Mouse (Mus musculus) kidney, adult 2 months (tissue): ENCODE measurements around the gene H2-K1.

Experiments
- CTCF ChIP-seq: fragments of 200-500 bp; conservative IDR thresholded peaks from 2 replicates; pipeline ENCODE4 v1.5.1; 2011; ENCODE audit warnings: low read depth, mild to moderate bottlenecking, control low read depth, low read length, moderate library complexity, mixed read lengths; ENCODE audit not compliant: insufficient read depth, insufficient read length
- POLR2A ChIP-seq: fragments of 200-500 bp; IDR thresholded peaks from one replicate; pipeline ENCODE4 v1.6.1; 2011; ENCODE audit warnings: low read depth, low read length, control low read depth

DNA sequence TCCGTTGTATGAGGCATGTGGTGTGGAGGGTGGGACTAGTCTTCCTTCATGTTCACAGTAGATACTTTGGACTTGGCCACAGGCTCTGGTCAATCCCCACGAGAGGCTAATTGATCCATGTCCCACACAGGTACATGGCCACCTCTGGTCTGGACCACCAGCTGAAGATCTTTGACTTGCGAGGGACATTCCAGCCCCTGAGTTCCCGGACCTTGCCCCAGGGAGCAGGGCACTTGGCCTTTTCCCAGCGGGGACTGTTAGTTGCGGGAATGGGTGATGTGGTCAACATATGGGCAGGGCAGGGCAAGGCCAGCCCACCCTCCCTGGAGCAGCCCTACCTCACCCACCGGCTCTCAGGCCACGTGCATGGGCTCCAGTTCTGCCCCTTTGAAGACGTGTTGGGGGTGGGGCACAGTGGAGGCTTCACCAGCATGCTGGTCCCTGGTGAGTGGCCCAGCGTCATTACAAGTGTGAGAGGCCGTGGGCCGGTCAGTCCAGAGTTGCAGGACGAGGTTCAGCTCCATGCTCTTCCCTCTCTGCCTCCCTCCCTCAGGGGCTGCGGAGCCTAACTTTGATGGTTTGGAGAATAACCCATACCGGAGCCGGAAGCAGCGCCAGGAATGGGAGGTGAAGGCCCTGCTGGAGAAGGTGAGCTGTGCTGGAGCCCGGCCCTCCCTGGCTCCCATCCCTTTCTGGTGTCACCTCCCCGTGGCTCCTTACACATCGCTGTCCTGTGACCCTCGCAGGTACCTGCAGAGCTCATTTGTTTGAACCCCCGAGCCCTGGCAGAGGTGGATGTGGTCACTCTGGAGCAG, 51.9 kb downstream of the H2-K1 start:
- TF ChIP-seq POLR2A (no peak), CTCF (no peak)
